In genomic region chr6:85159092-85159760, GRCm38 (mm10) we compare ENCODE assay signal across 7 mouse cellular contexts. TPM values are rescaled to one million over a fixed set of nuclear protein-coding genes. Genes with fewer than 3 reads are reported as not detected.
DNase-seq lines count a peak whose midpoint lies in the region; ATAC-seq and TF ChIP-seq lines count a peak whose summit lies in the region.
"Not testable (repeated sequence)": the region's sequence is repeated elsewhere in the genome, so short reads cannot be mapped to it uniquely, and the experiment has no call there.

No protein-coding gene starts in this region.

- not testable (repeated sequence) for H3K9me3 ChIP-seq in intestine, embryonic 16.5 days (ENCODE audit: control insufficient read depth, low read length)

- not testable (repeated sequence) for H3K4me1 ChIP-seq in intestine, embryonic 16.5 days (ENCODE audit: control insufficient read depth, insufficient read depth, low read length)

- H3K36me3 ChIP-seq in intestine, embryonic 16.5 days (ENCODE audit: control insufficient read depth, insufficient read depth, low read length), result not testable (repeated sequence)

- not testable (repeated sequence) for H3K4me3 ChIP-seq in gastrocnemius, adult 2 months; intestine, embryonic 16.5 days (ENCODE audit: low read length)

- TF ChIP-seq CTCF in gastrocnemius, adult 2 months (IDR thresholded peaks at IDR 0.05), result peak; percentile 78

- 0 out of 2 replicates have a peak, but pooled peaks have one; percentile 25 for ATAC-seq in intestine, embryonic 16.5 days

- not testable (repeated sequence) for H3K9ac ChIP-seq in intestine, embryonic 16.5 days (ENCODE audit: low read depth, low read length)

- H3K27ac ChIP-seq in gastrocnemius, adult 2 months; intestine, embryonic 16.5 days (ENCODE audit: low read length): not testable (repeated sequence)

- DNase-seq in T-cell, adult 2 months (ENCODE audit: low spot score), result peak; percentile 10
- DNase-seq in cerebellum, postnatal 4 days (ENCODE audit: low spot score in 2 of 2), result peak; percentile 38 to 60
- peak; percentile 67 for DNase-seq in gastrocnemius, adult 2 months
- peak; percentile 55 to 70 for DNase-seq in left cerebral cortex, postnatal 14 days (ENCODE audit: low spot score in 2 of 2)
- peak; percentile 64 for DNase-seq in mesoderm, embryonic 11.5 days (ENCODE audit: low read depth, low spot score)
- DNase-seq in right cerebral cortex, postnatal 25 days, result peak; percentile 60

- 20% methylated on average over 6 of the region's 6 CpGs for WGBS in intestine, embryonic 16.5 days

- not testable (repeated sequence) for H3K4me2 ChIP-seq in intestine, embryonic 16.5 days (ENCODE audit: low read depth, low read length)

- intact Hi-C loops in gastrocnemius, adult 2 months (cut with DNase I), result loop anchor here (2.0 to 5.0 kb wide), 2 partner anchors 80 to 253 kb away; no protein-coding TSS in a partner anchor
- intact Hi-C loops in left cerebral cortex, postnatal 14 days (cut with DNase I), result not testable (repeated sequence)

- not testable (repeated sequence) for H3K27me3 ChIP-seq in intestine, embryonic 16.5 days (replicated peaks; ENCODE audit: control insufficient read depth, insufficient read depth, low read length)

RNA-seq across cellular contexts. Expression of gene Spr, which starts 21.7 kb away (rescaled TPM):
- 10 to 100 TPM; 40.7 to 57.9 TPM for total RNA-seq in gastrocnemius, adult 2 months (2021)
- 94.1 and 101 TPM in 2 replicates for polyA plus RNA-seq in intestine, embryonic 16.5 days (2015; fragmentation: Nextera tagmentation; extraction: Ambion mirVana)
- total RNA-seq in left cerebral cortex, postnatal 14 days (2021), result 10 to 100 TPM; 35.5 to 37.2 TPM

RNA-seq across cellular contexts. Expression of gene Emx1, which starts 28.0 kb away (rescaled TPM):
- not detected for total RNA-seq in gastrocnemius, adult 2 months (2021)
- polyA plus RNA-seq in intestine, embryonic 16.5 days (2015; fragmentation: Nextera tagmentation; extraction: Ambion mirVana), result 0.10 TPM in 1 of 2 replicates, not detected in the other
- total RNA-seq in left cerebral cortex, postnatal 14 days (2021), result 10 to 100 TPM; 39.9 to 41.6 TPM

Comparison
In these comparisons a context has a peak if more than half of its experiments do, and no peak if none do; other contexts are left out.
1. DNase-seq: peak in every context shown above with its lines; median percentile 67 in gastrocnemius, adult 2 months; 64 in mesoderm, embryonic 11.5 days; 62 in left cerebral cortex, postnatal 14 days; 60 in right cerebral cortex, postnatal 25 days; 49 in cerebellum, postnatal 4 days; 10 in T-cell, adult 2 months.
2. RNA of gene Emx1, which starts 28.0 kb away (total RNA-seq): 39.9 to 41.6 TPM in left cerebral cortex, postnatal 14 days; not detected in gastrocnemius, adult 2 months; every median in the first group is over 10 times any median in the second.